Mouse (Mus musculus): Measurements from ENCODE around the gene Prkcq. TPM values are rescaled to one million over a fixed set of nuclear protein-coding genes. Genes with fewer than 3 reads are reported as not detected.

Gene Prkcq
- polyA plus RNA-seq (2017; shearing (Covaris generic)): 199 TPM

GRCm38 (mm10) chr2:11171754-11172501 lies at the start of gene Prkcq:
Prkcq (plus strand) TSS chr2:11172108.

